Mouse (Mus musculus): ENCODE results near the gene Spata1.

The Spata1 gene

DNA sequence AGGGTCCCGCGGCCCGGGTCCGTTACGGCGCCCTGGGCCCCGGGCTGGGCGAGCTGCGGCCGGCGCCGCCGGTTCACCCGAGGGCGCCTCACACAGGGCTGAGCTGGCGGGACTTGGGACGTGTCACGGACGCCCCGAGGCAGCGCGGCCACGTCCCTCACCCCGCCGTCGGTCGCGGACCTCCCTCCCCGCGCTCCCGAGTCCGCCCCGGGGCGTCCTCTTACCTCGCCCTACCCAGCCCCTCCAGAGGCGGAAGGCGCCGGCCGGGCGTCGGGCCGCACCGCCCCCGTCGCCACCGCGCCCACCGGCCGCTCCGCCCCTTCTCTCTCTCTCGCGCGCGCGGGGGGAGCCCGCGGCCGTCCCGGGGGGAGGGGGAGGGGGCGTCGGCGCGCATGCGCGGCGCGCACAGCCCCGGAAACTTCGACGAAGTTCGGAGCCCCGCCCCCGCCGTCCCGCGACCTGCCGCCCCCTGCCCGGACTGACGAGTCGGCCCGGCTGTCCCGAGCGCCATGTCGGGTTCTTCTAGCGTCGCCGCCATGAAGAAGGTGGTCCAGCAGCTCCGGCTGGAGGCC is at the start of gene Spata1, which contains the start of gene Gng5:
Spata1 (minus strand) TSS at position 323 of the 572 bp plus-strand sequence.
Gng5 (plus strand) TSS at position 377 of the 572 bp plus-strand sequence.
- DNase-seq: peak; percentile 88 to 96

- no peak for DNase-seq
Measured at GRCm38 (mm10) chr3:146543632-146544031, 44.1 kb upstream of the Spata1 start.

DNA sequence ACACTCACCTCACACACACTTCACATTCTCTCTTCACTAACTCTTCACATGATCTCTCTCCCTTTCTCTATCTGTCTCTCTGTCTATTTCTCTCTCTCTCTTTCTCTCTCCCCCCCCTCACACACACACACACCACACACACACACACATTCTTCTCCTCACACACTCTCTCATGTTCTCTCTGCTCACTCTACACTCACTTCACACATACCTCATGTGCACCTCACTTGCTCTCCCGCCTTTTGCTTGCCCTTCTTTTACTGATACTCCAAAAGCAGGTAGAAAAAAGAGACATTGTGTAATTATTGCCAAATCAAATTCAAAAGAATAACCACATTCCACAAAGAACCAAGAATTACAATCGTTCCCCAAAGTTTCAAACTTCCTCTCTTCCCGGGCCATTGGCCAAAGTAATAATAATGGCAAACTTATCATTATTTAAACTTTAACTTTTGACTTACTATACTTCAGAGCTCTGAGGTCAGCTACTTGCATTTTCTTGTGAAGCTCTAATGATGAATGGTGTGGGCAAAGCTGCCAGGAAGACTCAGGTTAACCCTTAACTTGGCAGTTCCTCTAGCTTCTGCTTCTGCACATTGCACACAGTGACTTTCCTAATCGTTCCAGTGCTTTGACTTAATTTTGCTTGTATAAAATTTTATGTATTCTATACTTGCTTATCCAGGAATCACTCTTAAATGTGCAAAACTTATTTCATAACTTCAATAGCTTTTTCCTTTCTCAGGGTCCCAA is 41.1 kb upstream of the Spata1 start:
- peak; percentile 37 to 54 for DNase-seq

DNA sequence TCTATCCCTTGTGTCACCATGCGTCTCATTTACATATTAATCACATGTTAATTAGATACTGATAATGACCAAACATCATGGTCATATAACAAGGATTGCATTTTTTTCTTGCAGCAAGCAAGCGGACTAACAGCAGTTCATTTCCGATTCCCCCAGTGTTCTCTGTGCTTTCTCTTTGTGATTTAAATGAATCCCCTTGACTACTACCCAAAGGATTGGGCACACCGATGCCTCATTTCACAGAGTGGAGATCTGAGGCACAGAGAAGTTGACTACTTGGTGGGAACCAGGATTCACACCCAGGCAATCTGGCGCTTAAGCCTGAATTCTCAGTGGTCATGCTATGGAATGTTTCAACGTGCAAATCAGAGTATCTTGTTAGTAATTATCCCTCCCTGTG is 35.4 kb upstream of the Spata1 start:
- no peak for DNase-seq

DNA sequence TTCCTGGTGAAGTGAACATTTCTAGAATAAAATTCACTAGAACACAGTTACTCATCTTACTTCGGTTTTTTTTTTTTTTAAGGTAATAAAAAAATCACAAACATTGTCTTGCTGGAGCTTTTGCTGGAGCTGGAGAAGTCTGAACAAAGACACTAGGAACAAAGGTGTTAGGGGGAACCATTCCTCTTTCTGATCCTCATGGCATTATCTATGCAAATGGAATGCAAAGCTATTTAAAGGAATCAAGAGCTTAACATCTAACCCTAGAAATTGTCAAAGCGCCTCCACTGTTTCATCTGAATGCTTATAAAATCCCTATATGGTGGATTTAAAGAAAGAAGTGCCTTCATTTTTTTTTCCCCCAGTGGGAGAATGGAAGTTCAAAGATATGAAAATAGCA is 28.8 kb upstream of the Spata1 start:
- DNase-seq: no peak

GRCm38 (mm10) chr3:146521652-146522020 is 22.1 kb upstream of the Spata1 start:
- DNase-seq: no peak

- DNase-seq: peak; percentile 95
Measured at GRCm38 (mm10) chr3:146520798-146521651, 21.5 kb upstream of the Spata1 start, which contains the start of gene Rpf1. Gene Rpf1 (minus strand): TSS chr3:146521429.

DNA sequence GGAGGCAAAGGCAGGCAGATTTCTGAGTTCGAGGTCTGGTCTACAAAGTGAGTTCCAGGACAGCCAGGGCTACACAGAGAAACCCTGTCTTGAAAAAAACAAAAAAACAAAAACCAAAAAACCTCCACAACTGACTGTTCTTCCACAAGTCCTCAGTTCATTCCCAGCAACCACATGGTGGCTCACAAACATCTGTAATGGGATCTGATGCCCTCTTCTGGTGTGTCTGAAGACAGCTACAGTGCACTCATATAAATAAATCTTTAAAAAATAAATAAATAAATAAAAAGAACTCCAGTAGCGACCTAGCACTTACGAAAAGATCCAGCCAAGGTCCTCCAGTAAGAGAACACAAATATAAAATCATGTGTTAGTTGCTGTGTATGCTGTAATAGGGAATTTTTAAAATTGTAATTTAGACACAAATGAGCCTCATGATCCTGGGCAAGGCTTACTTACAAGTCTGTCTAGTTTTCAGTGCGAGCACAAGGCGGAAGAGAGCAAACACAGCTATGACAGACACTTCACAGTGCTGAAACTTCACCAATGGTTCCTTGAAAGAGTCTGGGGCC is 20.8 kb upstream of the Spata1 start:
- DNase-seq: no peak

- DNase-seq: no peak
Measured at GRCm38 (mm10) chr3:146506711-146507110, 7.2 kb upstream of the Spata1 start.

DNA sequence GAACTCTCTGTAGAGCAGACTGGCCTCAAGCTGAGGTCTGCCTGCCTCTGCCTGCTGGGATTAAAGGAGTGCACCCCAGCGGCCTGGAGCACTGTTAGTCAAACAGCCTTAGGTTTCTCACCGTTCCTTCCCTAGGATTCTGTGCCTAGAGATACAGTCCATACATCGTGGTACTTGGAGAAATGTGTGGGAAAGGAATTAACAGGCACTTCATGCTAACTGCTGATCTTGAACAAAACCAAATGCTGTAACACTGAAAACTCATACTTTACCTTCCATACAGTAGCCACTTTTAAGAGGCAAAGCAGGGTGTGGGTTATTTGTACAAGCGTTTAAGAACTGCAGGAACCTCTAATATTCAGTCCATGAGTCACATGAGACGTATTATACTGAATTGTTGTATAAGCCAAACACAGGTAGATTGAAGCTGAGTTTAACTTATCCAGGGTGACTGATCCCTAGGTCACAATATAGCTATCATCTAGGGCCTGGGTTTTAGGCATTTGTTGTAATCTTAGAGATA is 2.1 kb upstream of the Spata1 start:
- DNase-seq: no peak

DNA sequence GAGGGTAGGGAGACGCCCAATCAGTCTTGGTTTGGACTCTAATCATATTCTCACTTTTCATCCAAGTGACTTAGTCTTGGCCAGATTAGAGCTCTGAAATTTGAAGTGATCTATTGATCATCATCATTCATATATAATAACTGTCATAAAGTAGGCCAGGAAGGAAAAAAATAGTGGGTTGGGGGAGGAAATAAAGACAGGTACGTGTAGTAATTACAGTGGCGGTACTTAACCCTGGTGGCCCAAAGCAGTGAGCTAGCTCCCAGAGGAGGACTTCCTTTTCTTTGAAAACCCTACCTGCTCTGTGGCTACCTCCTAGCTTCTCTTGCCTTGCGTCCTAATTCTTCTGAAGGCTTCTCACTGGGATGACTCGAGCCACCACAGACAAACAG is 1.3 kb upstream of the Spata1 start:
- DNase-seq: no peak

GRCm38 (mm10) chr3:146500003-146500809 is 653 bp upstream of the Spata1 start:
- DNase-seq: peak; percentile 37 to 70

DNA sequence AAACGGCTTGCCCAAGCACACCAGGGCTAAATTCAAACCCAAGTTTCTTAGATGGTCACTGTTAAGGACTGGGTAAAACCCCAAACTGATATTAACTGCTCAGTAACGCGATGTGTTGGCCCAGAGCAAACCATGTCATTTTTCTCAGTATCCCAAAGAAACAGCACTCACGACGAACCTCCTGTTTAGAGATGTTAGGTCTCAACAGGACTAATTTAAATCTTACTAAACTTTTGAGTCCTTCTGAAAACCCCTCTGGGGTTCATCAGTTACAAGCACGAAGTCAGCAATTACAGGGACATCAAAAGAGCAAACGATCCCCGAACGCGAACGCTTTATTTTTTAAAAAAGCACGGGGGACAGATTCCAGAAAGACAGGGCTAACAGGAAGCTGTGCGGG is 564 bp downstream of the Spata1 start:
- DNase-seq: no peak

DNA sequence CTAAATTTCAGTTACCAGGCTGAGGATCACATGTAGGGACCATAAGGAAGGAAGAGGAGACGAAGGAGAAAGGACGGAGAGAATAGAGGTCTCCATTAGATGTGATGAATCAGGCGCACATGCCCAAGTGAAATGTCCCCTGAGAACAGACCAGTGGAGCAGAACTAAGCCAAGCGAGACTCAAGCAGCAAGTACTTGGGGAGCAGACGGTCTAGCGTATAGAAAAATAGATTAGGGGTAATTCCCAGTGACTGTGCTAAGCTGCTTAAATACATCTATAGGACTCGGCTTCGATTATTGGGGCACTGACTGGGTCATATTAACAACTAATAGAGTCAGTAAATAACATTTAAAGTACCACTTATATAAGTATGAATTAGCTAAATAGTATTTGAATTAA is 4.6 kb downstream of the Spata1 start:
- DNase-seq: no peak

GRCm38 (mm10) chr3:146486464-146486863 is 13.1 kb downstream of the Spata1 start:
- peak in 1 of 2 experiments; percentile 30 for DNase-seq

DNA sequence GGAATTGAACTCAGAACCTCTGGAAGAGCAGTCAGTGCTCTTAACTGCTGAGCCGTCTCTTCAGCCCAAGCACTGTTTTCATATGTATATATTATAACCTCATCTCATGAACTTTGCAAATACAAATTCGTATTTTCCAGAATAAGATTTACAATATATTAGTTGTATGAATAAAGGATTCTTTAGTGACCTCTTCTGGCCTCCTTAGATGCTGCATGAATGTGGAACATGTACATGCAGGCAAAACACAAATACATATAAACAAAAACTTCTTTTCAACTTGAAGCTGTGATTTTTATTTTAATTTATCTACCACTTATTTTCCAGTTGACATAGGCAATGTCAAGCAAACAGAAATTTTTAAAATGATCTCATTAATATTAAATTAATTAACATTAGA is 17.5 kb downstream of the Spata1 start:
- no peak for DNase-seq

DNA sequence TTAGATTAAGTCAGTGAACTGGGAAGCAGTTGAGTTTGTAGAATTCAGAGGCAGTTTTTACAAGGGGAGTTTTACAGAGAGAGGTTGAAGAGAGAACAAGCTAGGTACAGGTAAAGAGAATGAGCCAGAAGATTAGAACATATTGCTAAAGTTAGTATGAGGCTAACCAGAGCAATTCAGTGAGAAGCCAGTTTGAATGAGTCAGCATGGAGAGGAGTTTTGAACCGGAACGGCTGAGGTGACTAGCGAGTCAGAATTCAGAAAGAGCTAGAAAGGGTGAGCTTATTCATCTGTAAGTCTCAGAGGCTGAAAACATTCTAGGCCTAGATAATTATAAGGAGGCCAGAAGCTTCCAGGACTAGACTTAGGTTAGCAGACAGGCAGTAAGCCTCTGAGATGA is 25.1 kb downstream of the Spata1 start:
- DNase-seq: peak; percentile 36 to 42

DNA sequence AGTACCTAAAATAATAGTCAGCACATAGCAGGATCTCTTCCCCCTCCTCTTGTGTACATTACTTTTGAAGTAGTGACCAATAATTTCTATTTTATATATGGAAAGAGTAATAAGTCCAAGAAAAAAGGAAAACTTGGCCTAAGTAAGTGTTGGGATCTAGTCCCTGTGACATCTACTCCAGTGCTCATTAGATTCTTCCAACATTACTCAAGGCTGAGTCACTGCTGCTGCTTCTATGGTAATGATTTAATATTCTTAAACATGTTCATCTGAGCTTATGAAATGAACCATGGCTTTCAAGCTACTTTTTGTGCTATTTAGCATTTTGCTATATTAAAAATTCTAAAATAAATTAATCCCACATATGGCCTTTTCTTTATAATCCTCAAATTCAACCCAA is 25.8 kb downstream of the Spata1 start:
- no peak for DNase-seq

DNA sequence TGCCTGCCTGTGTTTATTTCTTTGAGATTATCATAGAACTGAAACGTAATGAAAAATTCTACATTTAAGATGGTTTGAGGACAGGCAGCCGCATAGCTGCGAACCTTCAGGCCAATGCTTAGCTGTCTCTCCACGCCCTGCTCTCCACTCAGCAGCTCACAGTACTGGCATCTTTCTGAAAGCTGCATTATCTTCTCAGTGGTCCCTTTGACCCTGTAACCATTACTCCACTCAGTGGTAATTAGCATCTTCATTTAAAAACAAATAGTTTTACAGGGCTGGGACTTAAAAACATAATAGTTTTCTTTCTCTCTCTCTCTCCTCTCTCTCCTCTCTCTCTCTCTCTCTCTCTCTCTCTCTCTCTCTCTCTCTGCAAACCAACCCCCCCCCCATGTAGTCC is 26.9 kb downstream of the Spata1 start:
- DNase-seq: no peak

DNA sequence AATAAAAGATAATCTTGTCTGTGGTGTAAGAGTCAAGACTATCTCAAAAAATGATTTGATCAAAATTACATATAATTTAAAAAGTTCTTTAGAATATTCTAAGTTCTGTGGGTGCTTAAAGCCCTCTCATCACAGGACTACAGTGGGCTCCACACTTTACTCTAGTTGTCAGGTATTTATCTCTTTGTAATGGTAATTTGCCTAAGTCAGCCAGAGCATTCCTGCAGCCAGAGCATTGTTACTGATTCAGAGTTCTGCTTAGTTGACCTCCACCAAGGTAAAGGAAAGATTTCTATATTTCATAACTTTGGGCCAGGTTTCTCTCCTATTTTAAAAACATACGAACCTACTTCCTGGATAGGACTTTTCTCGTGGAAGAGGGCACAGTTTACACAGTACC is 30.3 kb downstream of the Spata1 start:
- DNase-seq: no peak

DNA sequence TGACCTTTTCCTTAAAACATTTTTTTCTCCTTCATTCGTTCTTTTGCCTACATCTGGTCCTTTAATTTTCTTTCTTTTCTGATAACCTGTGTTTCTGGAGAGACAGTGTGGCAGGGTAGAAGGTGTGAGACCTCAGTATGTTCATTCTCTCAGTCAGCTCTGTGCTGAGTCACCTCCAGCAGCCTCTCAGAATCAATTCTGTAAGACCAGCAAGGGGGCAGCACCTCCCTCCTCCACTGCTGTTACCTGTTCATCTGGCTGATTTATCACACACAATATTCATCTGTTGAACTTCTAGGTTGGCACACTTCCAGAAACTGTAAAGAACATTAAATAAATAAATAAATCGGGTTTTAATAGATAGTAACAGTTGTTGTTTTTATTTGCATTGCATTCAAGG is 36.6 kb downstream of the Spata1 start:
- no peak for DNase-seq

DNA sequence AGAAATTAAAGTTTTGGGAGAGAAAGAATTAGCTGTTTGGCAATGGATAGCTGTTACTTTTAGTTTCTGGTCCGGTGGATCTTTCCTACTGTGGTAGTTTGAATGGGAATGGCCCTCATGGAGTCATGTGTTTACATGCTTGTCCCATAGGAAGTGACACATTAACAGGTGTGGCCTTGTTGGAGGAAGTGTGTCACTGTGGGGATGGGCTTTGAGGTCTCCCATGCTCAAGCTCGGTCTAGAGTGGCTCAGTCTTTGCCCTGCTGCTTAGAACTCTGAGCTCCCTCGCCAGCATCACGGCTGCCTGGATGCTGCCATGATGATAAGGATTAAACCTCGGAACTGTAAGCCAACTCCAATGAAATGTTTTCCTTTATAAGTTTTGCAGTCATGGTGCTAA is 48.2 kb downstream of the Spata1 start:
- no peak for DNase-seq

All from kidney, postnatal 36 days (tissue).